Mouse (Mus musculus) urinary bladder, postnatal 36 days (tissue): ENCODE results near the gene Rtl5.

ENCODE experiments used
- DNase-seq, 2 experiments: peaks; one replicate each; pipeline ENCODE4 v3.0.0; 2022; ENCODE audit warnings: low spot score in 2 of 2, mixed read lengths in 1 of 2

Gene Rtl5

GRCm38 (mm10) chrX:102066134-102066533 lies 5.0 kb downstream of the Rtl5 start:
- DNase-seq: peak; percentile 38 to 65

GRCm38 (mm10) chrX:102065213-102065775 lies 5.8 kb downstream of the Rtl5 start:
- DNase-seq: no peak

DNA sequence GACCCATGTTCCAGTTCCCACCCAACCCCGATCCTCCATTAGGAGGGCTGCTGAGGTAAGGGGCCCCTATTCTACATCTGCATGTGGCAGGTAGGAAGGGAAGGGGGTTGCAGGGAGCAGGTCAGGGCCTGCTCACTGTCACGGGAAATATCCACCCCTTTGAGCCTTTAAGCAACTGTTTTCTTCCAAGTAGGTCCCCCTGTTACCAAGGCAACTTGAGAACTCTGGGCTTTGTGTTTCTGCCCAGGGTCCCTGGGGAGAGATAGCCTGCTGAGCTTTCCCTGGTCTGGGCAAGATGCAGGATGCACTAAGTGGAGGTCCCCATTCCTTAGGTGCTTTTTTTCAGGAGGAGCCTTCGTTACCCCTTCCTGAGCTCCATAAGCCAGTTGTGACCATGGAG lies 7.0 kb downstream of the Rtl5 start:
- no peak for DNase-seq

DNA sequence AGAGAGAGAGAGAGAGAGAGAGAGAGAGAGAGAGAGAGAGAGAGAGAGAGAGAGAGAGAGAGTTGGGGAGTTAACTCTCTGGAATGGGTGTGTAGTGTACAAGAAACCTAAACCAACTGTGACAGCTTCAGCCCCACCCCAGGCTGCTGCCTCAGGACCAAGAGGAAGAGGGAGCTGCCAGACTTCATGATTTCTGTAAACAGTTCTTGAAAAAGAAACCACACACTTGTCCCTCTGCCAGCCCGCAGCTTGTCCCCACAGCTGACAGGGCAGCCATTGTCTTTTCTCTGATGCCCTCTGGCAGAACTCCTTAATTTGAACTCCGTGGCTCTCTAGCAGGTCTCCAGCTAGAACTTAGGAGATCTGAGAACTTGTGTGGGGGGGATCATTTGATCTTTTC lies 10.2 kb downstream of the Rtl5 start:
- peak; percentile 9 to 35 for DNase-seq

- DNase-seq: no peak
Measured at GRCm38 (mm10) chrX:102060243-102060642, 10.9 kb downstream of the Rtl5 start.

DNA sequence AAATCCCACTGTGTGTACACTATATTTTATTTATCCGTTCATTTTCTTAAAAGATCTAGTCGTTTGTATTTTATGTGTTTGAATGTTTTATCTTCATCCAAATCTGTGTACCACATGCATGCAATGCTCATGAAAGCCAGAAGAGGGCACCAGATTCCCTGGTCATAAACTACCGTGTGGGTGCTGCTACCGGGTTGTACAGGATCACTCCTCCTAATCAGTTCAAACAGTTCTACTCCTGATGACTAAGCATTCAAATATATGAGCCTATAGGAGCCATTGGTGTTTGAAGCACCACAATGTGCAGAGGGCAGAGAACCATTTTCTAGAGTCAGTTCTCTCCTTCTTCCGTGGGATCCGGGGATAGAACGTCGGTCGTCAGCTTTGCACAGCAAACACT lies 11.7 kb downstream of the Rtl5 start:
- DNase-seq: no peak

DNA sequence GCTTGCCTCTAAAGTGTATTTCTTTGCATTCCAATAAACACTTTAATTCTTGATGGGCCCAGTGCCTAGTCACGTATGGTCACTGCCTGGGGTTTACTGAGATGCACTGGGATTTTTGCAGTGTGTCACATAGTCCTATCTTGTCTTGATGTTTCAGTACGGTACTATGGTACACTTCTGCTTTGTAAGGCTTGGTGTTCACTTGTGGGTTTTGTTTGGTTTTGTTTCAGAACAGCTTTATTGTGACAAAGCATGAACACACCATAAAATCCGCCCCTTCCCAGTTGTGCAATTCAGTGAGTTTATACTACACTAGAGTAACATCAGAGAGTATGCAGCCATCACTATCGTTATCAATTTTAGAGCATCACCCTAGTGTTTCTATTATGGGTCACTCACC lies 17.1 kb downstream of the Rtl5 start:
- DNase-seq: no peak

GRCm38 (mm10) chrX:102053371-102053770 lies 17.7 kb downstream of the Rtl5 start:
- DNase-seq: no peak

GRCm38 (mm10) chrX:102051225-102051624 lies 19.9 kb downstream of the Rtl5 start:
- no peak for DNase-seq

DNA sequence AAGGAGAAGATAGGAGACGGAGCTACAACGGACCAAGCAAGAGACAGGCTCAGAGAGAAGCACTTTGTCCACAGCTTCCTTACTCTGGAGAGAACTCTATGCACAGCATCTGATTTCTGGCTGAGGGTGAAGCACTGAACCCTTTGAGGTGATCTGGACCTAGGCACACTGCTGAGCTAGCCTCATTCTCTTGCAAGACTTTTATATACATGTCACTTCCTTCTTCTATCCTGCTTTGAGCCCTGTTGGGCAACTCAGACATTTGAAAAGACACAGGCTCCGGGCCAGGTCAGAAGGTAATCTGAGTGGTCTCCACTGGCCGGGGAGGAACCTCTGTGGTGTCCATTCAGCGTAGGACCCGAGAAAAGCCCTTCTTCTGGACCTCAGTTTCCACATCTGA lies 20.6 kb downstream of the Rtl5 start:
- no peak for DNase-seq

- DNase-seq: no peak
Measured at GRCm38 (mm10) chrX:102042386-102042785, 28.7 kb downstream of the Rtl5 start.

DNA sequence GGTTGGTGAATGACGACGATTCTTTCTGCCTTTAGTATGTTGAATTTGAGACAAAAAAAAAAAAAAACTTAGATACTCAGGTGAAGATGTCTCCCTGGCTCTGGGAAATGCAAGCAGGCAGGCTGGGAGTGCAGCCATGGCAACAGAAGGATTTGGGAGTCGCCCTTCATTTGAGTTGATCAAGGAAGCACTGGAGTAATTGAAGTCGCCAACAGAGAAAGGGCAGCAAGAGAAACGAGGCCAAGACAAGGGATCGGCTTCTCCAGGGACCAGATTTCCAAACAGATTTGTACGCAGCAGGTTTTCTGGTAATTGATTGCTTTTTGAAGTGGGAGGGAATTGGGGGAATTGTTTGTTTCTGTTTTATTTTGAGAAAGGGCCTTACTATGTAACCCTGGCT lies 29.5 kb downstream of the Rtl5 start:
- no peak for DNase-seq

GRCm38 (mm10) chrX:102037506-102037905 lies 33.6 kb downstream of the Rtl5 start:
- peak in 1 of 2 experiments; percentile 40 for DNase-seq

- no peak for DNase-seq
Measured at GRCm38 (mm10) chrX:102036866-102037361, 34.2 kb downstream of the Rtl5 start.

GRCm38 (mm10) chrX:102035671-102036070 lies 35.4 kb downstream of the Rtl5 start:
- DNase-seq: no peak

GRCm38 (mm10) chrX:102033566-102033965 lies 37.5 kb downstream of the Rtl5 start:
- DNase-seq: no peak

- no peak for DNase-seq
Measured at GRCm38 (mm10) chrX:102032431-102032830, 38.7 kb downstream of the Rtl5 start.

GRCm38 (mm10) chrX:102031851-102032250 lies 39.3 kb downstream of the Rtl5 start:
- peak in 1 of 2 experiments; percentile 30 for DNase-seq

GRCm38 (mm10) chrX:102024976-102025375 lies 46.1 kb downstream of the Rtl5 start:
- DNase-seq: no peak

GRCm38 (mm10) chrX:102019471-102020240 lies 51.4 kb downstream of the Rtl5 start:
- DNase-seq: no peak

GRCm38 (mm10) chrX:102018890-102019289 lies 52.2 kb downstream of the Rtl5 start:
- no peak for DNase-seq

- no peak for DNase-seq
Measured at GRCm38 (mm10) chrX:102017213-102017923, 53.7 kb downstream of the Rtl5 start.
